Mouse (Mus musculus) MEL (cell line): ENCODE measurements around the gene Ntrk3. TPM values are rescaled to one million over a fixed set of nuclear protein-coding genes. Genes with fewer than 3 reads are reported as not detected.

Source experiments
- DNase-seq: peaks from one replicate; pipeline ENCODE4 v3.0.0; 2011; ENCODE audit warnings: low read depth, low spot score
- H3K27ac ChIP-seq: 2 replicates; pipeline ENCODE4 v1.5.1; 2012; ENCODE audit warnings: low read depth, mild to moderate bottlenecking, control low read depth, low read length, moderate library complexity; ENCODE audit not compliant: control insufficient read depth
- H3K27me3 ChIP-seq, 2 experiments: fragments of 150-350 bp in 1 of 2; sonication (generic) in 1 of 2; 2 replicates each; pipeline ENCODE4 v1.6.1; 2012; ENCODE audit warnings: low read length in 2 of 2, mild to moderate bottlenecking in 2 of 2, improper control_type of control experiment in 1 of 2, moderate library complexity in 1 of 2; ENCODE audit not compliant: insufficient read depth in 2 of 2, control insufficient read depth in 1 of 2
- H3K36me3 ChIP-seq, 2 experiments: 2 replicates each; pipeline ENCODE4 v1.6.1; 2012 to 2014; ENCODE audit warnings: low read length in 2 of 2, improper control_type of control experiment in 1 of 2, inconsistent platforms in 1 of 2, mild to moderate bottlenecking in 1 of 2; ENCODE audit not compliant: insufficient read depth in 2 of 2, control insufficient read depth in 1 of 2
- H3K4me1 ChIP-seq, 2 experiments: fragments of 150-350 bp in 1 of 2; sonication (generic) in 1 of 2; 2 replicates each; pipeline ENCODE4 v1.6.1; 2012; ENCODE audit warnings: low read length in 2 of 2, improper control_type of control experiment in 1 of 2, mild to moderate bottlenecking in 1 of 2; ENCODE audit not compliant: insufficient read depth in 2 of 2, control insufficient read depth in 1 of 2
- H3K4me3 ChIP-seq, 2 experiments: fragments of 150-350 bp in 1 of 2; sonication (generic) in 1 of 2; 2 replicates each; pipeline ENCODE4 v1.5.1; 2012; ENCODE audit warnings: low read depth in 2 of 2, low read length in 2 of 2, mild to moderate bottlenecking in 2 of 2, moderate library complexity in 2 of 2, control low read depth in 1 of 2, improper control_type of control experiment in 1 of 2; ENCODE audit not compliant: control insufficient read depth in 1 of 2, insufficient read depth in 1 of 2
- H3K79me2 ChIP-seq: 2 replicates; pipeline ENCODE4 v1.6.1; 2012; ENCODE audit warnings: mild to moderate bottlenecking, low read length, moderate library complexity; ENCODE audit not compliant: control insufficient read depth, poor library complexity, insufficient read depth
- H3K9ac ChIP-seq: 2 replicates; pipeline ENCODE4 v1.6.1; 2012; ENCODE audit warnings: low read depth, mild to moderate bottlenecking, control low read depth, low read length, moderate library complexity; ENCODE audit not compliant: control insufficient read depth, poor library complexity, severe bottlenecking
- H3K9me3 ChIP-seq: fragments of 150-350 bp; sonication (generic); replicated peaks from 2 replicates; pipeline ENCODE4 v1.6.1; 2012; ENCODE audit warnings: mild to moderate bottlenecking, low read length, improper control_type of control experiment, moderate library complexity; ENCODE audit not compliant: insufficient read depth
- BHLHE40 ChIP-seq: IDR thresholded peaks from 2 replicates; pipeline ENCODE4 v1.6.1; 2012; ENCODE audit warnings: low read depth, mild to moderate bottlenecking, inconsistent platforms, low read length, improper control_type of control experiment, borderline replicate concordance
- CHD1 ChIP-seq: IDR thresholded peaks from 2 replicates; pipeline ENCODE4 v1.6.1; 2012; ENCODE audit warnings: low read depth, mild to moderate bottlenecking, inconsistent platforms, low read length, improper control_type of control experiment
- E2F4 ChIP-seq: IDR thresholded peaks from 2 replicates; pipeline ENCODE4 v1.6.1; 2011; ENCODE audit warnings: low read depth, low read length, improper control_type of control experiment, borderline replicate concordance
- ELF1 ChIP-seq: IDR thresholded peaks from 2 replicates; pipeline ENCODE4 v1.6.1; 2014; ENCODE audit warnings: low read depth, mild to moderate bottlenecking, inconsistent platforms, low read length, improper control_type of control experiment, moderate library complexity
- EP300 ChIP-seq, 2 experiments: IDR thresholded peaks; 2 replicates each; pipeline ENCODE4 v1.6.1; 2011; ENCODE audit warnings: improper control_type of control experiment in 2 of 2, low read length in 2 of 2, low read depth in 1 of 2, mild to moderate bottlenecking in 1 of 2
- ETS1 ChIP-seq: IDR thresholded peaks from 2 replicates; pipeline ENCODE4 v1.6.1; 2012; ENCODE audit warnings: low read depth, mild to moderate bottlenecking, inconsistent platforms, low read length, improper control_type of control experiment, moderate library complexity
- GATA1 ChIP-seq: IDR thresholded peaks from 2 replicates; pipeline ENCODE4 v1.6.1; 2011; ENCODE audit warnings: low read depth, low read length, improper control_type of control experiment
- JUND ChIP-seq: IDR thresholded peaks from 2 replicates; pipeline ENCODE4 v1.6.1; 2011; ENCODE audit warnings: low read depth, mild to moderate bottlenecking, improper control_type of control experiment, low read length
- KAT2A ChIP-seq: conservative IDR thresholded peaks from 2 replicates; pipeline ENCODE4 v1.6.1; 2012; ENCODE audit warnings: low read depth, low read length, improper control_type of control experiment, inconsistent platforms
- MAX ChIP-seq: IDR thresholded peaks from 2 replicates; pipeline ENCODE4 v1.6.1; 2011; ENCODE audit warnings: low read length, improper control_type of control experiment
- MAZ ChIP-seq: IDR thresholded peaks from 2 replicates; pipeline ENCODE4 v1.6.1; 2012; ENCODE audit warnings: low read depth, mild to moderate bottlenecking, inconsistent platforms, low read length, improper control_type of control experiment
- MEF2A ChIP-seq: IDR thresholded peaks from 2 replicates; pipeline ENCODE4 v1.6.1; 2014; ENCODE audit warnings: low read depth, mild to moderate bottlenecking, inconsistent platforms, low read length, improper control_type of control experiment; ENCODE audit not compliant: poor library complexity, insufficient replicate concordance, severe bottlenecking; ENCODE audit errors: extremely low read depth
- MXI1 ChIP-seq: IDR thresholded peaks from 2 replicates; pipeline ENCODE4 v1.6.1; 2011; ENCODE audit warnings: mild to moderate bottlenecking, low read depth, low read length, improper control_type of control experiment
- MYC ChIP-seq: IDR thresholded peaks from 2 replicates; pipeline ENCODE4 v1.6.1; 2011; ENCODE audit warnings: low read depth, mild to moderate bottlenecking, low read length, improper control_type of control experiment, moderate library complexity
- NELFE ChIP-seq: IDR thresholded peaks from 2 replicates; pipeline ENCODE4 v1.6.1; 2011; ENCODE audit warnings: low read depth, low read length, improper control_type of control experiment
- NRF1 ChIP-seq: IDR thresholded peaks from 2 replicates; pipeline ENCODE4 v1.6.1; 2014; ENCODE audit warnings: low read depth, mild to moderate bottlenecking, inconsistent platforms, low read length, improper control_type of control experiment, moderate library complexity; ENCODE audit not compliant: poor library complexity, insufficient read depth, severe bottlenecking
- POLR2A ChIP-seq, 2 experiments: IDR thresholded peaks; 2 replicates each; pipeline ENCODE4 v1.6.1; 2011 to 2012; ENCODE audit warnings: low read length in 2 of 2, mild to moderate bottlenecking in 2 of 2, control low read depth in 1 of 2, improper control_type of control experiment in 1 of 2, low read depth in 1 of 2, moderate library complexity in 1 of 2; ENCODE audit not compliant: control insufficient read depth in 1 of 2, insufficient read depth in 1 of 2, poor library complexity in 1 of 2
- POLR2AphosphoS5 ChIP-seq: IDR thresholded peaks from 2 replicates; pipeline ENCODE4 v1.6.1; 2012; ENCODE audit warnings: low read depth, borderline replicate concordance, mild to moderate bottlenecking, inconsistent platforms, low read length, moderate library complexity, mixed read lengths
- SIN3A ChIP-seq: IDR thresholded peaks from 2 replicates; pipeline ENCODE4 v1.6.1; 2012; ENCODE audit warnings: low read length, improper control_type of control experiment, inconsistent platforms
- SMC3 ChIP-seq: IDR thresholded peaks from 2 replicates; pipeline ENCODE4 v1.6.1; 2011; ENCODE audit warnings: low read depth, low read length, improper control_type of control experiment
- TAL1 ChIP-seq: IDR thresholded peaks from 2 replicates; pipeline ENCODE4 v1.6.1; 2012; ENCODE audit warnings: mild to moderate bottlenecking, inconsistent platforms, low read length, moderate library complexity, mixed read lengths
- TCF12 ChIP-seq: IDR thresholded peaks from 2 replicates; pipeline ENCODE4 v1.6.1; 2014; ENCODE audit warnings: low read depth, mild to moderate bottlenecking, inconsistent platforms, low read length, improper control_type of control experiment, moderate library complexity
- ZMIZ1 ChIP-seq: IDR thresholded peaks from 2 replicates; pipeline ENCODE4 v1.6.1; 2012; ENCODE audit warnings: low read depth, mild to moderate bottlenecking, inconsistent platforms, low read length, improper control_type of control experiment, moderate library complexity
- ZNF384 ChIP-seq: IDR thresholded peaks from 2 replicates; pipeline ENCODE4 v1.6.1; 2012; ENCODE audit warnings: low read depth, mild to moderate bottlenecking, inconsistent platforms, low read length, improper control_type of control experiment
- polyA plus RNA-seq, 2 experiments: library from polyadenylated mRNA; stranded (reverse) in 1 of 2; unstranded in 1 of 2; fragments of >175 nt in 1 of 2; fragments of >200 nt in 1 of 2; gene quantifications; 2 replicates each; pipeline versions ENCODE4 v1.2.1 to v1.2.4; 2012; ENCODE audit warnings: low replicate concordance in 2 of 2, low read depth in 1 of 2; ENCODE audit not compliant: insufficient read length in 2 of 2, insufficient read depth in 1 of 2, missing spikeins in 1 of 2
- total RNA-seq: library from RNA; depleted of rRNA; stranded (reverse); fragments of 300-350 nt; gene quantifications from 2 replicates; pipeline ENCODE4 v1.2.3, GENCODE M21; 2012

The Ntrk3 gene
- total and polyA plus RNA-seq, 3 experiments, result 0.04 TPM; not detected in 2

DNA sequence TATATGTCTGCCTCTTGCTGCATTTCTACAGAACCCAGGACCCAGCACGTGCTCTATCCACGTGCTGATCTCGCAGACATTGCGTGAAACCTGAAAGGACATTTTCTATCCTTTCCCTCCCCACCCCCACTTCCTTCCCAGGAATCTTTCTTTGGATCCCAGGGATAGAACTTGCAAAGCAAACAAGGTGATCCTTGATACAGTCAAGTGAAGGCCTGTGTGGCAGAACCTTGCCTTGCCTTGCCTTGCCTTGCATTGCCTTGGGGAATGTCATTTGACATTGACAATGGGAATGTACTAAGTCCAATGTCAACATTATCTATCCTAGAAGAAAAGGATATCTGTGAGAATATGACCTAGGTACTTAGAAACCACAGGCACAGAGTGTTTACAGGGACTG lies 144.9 kb downstream of the Ntrk3 start:
- H3K27ac ChIP-seq, result no peak overlapping the region
- no peaks in the 10 kb centered on the region for H3K79me2 ChIP-seq
- H3K4me3 ChIP-seq, result no peak overlapping the region
- no peaks in the 10 kb centered on the region for H3K36me3 ChIP-seq
- no peak overlapping the region for H3K9ac ChIP-seq
- H3K27me3 ChIP-seq, result no peaks in the 10 kb centered on the region
- no peaks in the 10 kb centered on the region for H3K4me1 ChIP-seq
- TF ChIP-seq NELFE (no peak), MXI1 (no peak), SMC3 (no peak), EP300 (IDR thresholded peaks at IDR 0.05; ENCODE audit: low read depth in 1 of 2, low read length in 2 of 2) (no peak), POLR2A (IDR thresholded peaks at IDR 0.05; ENCODE audit: control insufficient read depth in 1 of 2, insufficient read depth in 1 of 2, low read depth in 1 of 2, low read length in 2 of 2, poor library complexity in 1 of 2) (no peak), SIN3A (no peak), E2F4 (no peak), TAL1 (no peak), POLR2AphosphoS5 (no peak), CHD1 (no peak), JUND (no peak), MEF2A (no peak), GATA1 (no peak), NRF1 (no peak), ETS1 (no peak), MAZ (no peak), TCF12 (no peak), MYC (no peak), BHLHE40 (no peak)
- H3K9me3 ChIP-seq, result no peaks in the 10 kb centered on the region
- no peak for DNase-seq

DNA sequence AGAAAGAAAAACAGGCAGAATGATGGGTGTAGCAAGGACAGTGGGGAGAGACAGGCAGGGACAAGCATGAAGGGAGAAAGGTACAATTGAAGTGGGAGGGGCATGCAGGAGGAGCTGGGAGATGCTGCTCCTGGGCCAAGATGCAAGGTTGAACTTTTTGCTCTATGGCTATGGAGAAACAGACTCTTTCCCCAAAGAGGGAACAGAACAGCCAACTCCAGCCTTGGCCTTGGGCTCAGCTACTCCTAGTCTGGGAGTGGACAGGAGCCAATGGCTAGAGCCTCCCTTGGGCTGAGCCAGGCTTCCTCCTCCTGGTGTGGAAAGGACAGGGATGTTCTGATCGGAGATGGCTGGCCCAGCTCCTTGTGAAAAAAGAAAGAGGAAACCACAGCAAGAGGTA lies 145.6 kb downstream of the Ntrk3 start:
- TF ChIP-seq ZNF384, result no peak
- TF ChIP-seq JUND, result no peak
- no peak for TF ChIP-seq POLR2A (IDR thresholded peaks at IDR 0.05; ENCODE audit: control insufficient read depth in 1 of 2, insufficient read depth in 1 of 2, low read depth in 1 of 2, low read length in 2 of 2, poor library complexity in 1 of 2)
- no peak for TF ChIP-seq TCF12
- no peak for TF ChIP-seq MAZ
- TF ChIP-seq BHLHE40, result no peak
- no peak for TF ChIP-seq KAT2A
- no peak for TF ChIP-seq MEF2A
- no peak for TF ChIP-seq MAX
- TF ChIP-seq ELF1, result no peak
- no peak for TF ChIP-seq ZMIZ1
- Histone ChIP-seq H3K4me3 (no peak overlapping the region), H3K27me3 (no peaks in the 10 kb centered on the region), H3K36me3 (no peaks in the 10 kb centered on the region), H3K27ac (no peak overlapping the region), H3K9me3 (no peaks in the 10 kb centered on the region), H3K4me1 (no peaks in the 10 kb centered on the region), H3K9ac (no peak overlapping the region), H3K79me2 (no peaks in the 10 kb centered on the region)
- DNase-seq, result no peak
